Mouse (Mus musculus) heart, embryonic 15.5 days (tissue): Measurements from ENCODE around the gene Gm3138. TPM values are rescaled to one million over a fixed set of nuclear protein-coding genes. Genes with fewer than 3 reads are reported as not detected.
"Not testable (repeated sequence)": the region's sequence is repeated elsewhere in the genome, so short reads cannot be mapped to it uniquely, and the experiment has no call there.

ENCODE experiments used
- ATAC-seq: fragments of 200-750 bp; cut with Nextera tagmentation; replicated peaks from 2 replicates; pipeline ENCODE4 v1.8.0; 2017; ENCODE audit warnings: low read depth, moderate TSS enrichment; ENCODE audit not compliant: insufficient number of reproducible peaks, insufficient read depth, low FRiP score
- H3K27ac ChIP-seq: fragments of 300-500 bp; sonication (generic); 2 replicates; pipeline ENCODE4 v1.5.1; 2015; ENCODE audit warnings: mild to moderate bottlenecking, inconsistent platforms
- H3K27me3 ChIP-seq: fragments of 300-500 bp; sonication (generic); 2 replicates; pipeline ENCODE4 v1.6.1; 2015; ENCODE audit warnings: inconsistent platforms
- H3K36me3 ChIP-seq: fragments of 300-500 bp; sonication (generic); 2 replicates; pipeline ENCODE4 v1.6.1; 2015; ENCODE audit warnings: mild to moderate bottlenecking, inconsistent platforms
- H3K4me1 ChIP-seq: fragments of 300-500 bp; sonication (generic); replicated peaks from 2 replicates; pipeline ENCODE4 v1.6.1; 2015; ENCODE audit warnings: inconsistent platforms
- H3K4me2 ChIP-seq: fragments of 300-500 bp; sonication (generic); 2 replicates; pipeline ENCODE4 v1.6.1; 2015; ENCODE audit warnings: inconsistent platforms, mild to moderate bottlenecking, moderate library complexity
- H3K4me3 ChIP-seq: fragments of 300-500 bp; sonication (generic); 2 replicates; pipeline ENCODE4 v1.5.1; 2015; ENCODE audit warnings: mild to moderate bottlenecking, inconsistent platforms
- H3K9ac ChIP-seq: fragments of 300-500 bp; sonication (generic); 2 replicates; pipeline ENCODE4 v1.6.1; 2015; ENCODE audit warnings: mild to moderate bottlenecking, inconsistent platforms
- H3K9me3 ChIP-seq: fragments of 300-500 bp; sonication (generic); replicated peaks from 2 replicates; pipeline ENCODE4 v1.6.1; 2016; ENCODE audit warnings: inconsistent platforms
- WGBS: fragments of 180-500 bp; shearing (Covaris S2); methylation state at CpG from one replicate; pipeline ENCODE4 v1.1.7; 2015; ENCODE audit warnings: mixed read lengths; 5-methylcytosine and 5-hydroxymethylcytosine counted together
- polyA plus RNA-seq: library from polyadenylated mRNA; unstranded; fragments of >200 nt; fragmentation: Nextera tagmentation; extraction: Ambion mirVana; gene quantifications from 2 replicates; pipeline ENCODE4 v1.2.1, GENCODE M21; 2015

The Gm3138 gene
- not detected in 2 replicates for polyA plus RNA-seq

GRCm38 (mm10) chr14:4249331-4249730 is at the start of gene Gm3138:
TSS of gene Gm3138 (plus strand) at chr14:4249631.
- H3K4me2 ChIP-seq, H3K27ac ChIP-seq, H3K9ac ChIP-seq, H3K27me3 ChIP-seq, ATAC-seq, H3K4me1 ChIP-seq, H3K9me3 ChIP-seq, H3K36me3 ChIP-seq, H3K4me3 ChIP-seq: not testable (repeated sequence)
- no CpG with 5 or more reads among the region's 2 CpGs for WGBS

GRCm38 (mm10) chr14:4269238-4269950 is 20.0 kb downstream of the Gm3138 start:
- not testable (repeated sequence) for H3K4me1 ChIP-seq, H3K4me2 ChIP-seq, H3K36me3 ChIP-seq, H3K27me3 ChIP-seq, ATAC-seq, H3K9me3 ChIP-seq, H3K27ac ChIP-seq, H3K4me3 ChIP-seq, H3K9ac ChIP-seq
- WGBS: 72% methylated on average over 2 of the region's 2 CpGs

GRCm38 (mm10) chr14:4279828-4280227 is 30.4 kb downstream of the Gm3138 start:
- H3K27me3 ChIP-seq, H3K4me3 ChIP-seq, H3K4me2 ChIP-seq, H3K9ac ChIP-seq, ATAC-seq, H3K27ac ChIP-seq, H3K4me1 ChIP-seq, H3K9me3 ChIP-seq, H3K36me3 ChIP-seq: not testable (repeated sequence)
- 77% methylated on average over 3 of the region's 3 CpGs for WGBS

Other genes starting within 250 kb of the Gm3138 start
- 0.34 and 0.78 TPM in 2 replicates for gene Gm5796, start 225.7 kb upstream of the Gm3138 start, polyA plus RNA-seq
- not detected in 2 replicates for gene Gm3115, start 165.5 kb upstream of the Gm3138 start, polyA plus RNA-seq
- 2.0 TPM in 1 of 2 replicates, not detected in the other for gene Gm8108, start 139.1 kb upstream of the Gm3138 start, polyA plus RNA-seq
- not detected in 2 replicates for gene Gm3127, start 84.6 kb upstream of the Gm3138 start, polyA plus RNA-seq
- 0.18 and 0.23 TPM in 2 replicates for gene Gm2974, start 67.1 kb upstream of the Gm3138 start, polyA plus RNA-seq
- not detected in 2 replicates for gene Gm3149, start 67.7 kb downstream of the Gm3138 start, polyA plus RNA-seq
- gene 2610042L04Rik, start 85.1 kb downstream of the Gm3138 start, polyA plus RNA-seq: 0.16 TPM in 2 replicates
- gene Gm3159, start 147.9 kb downstream of the Gm3138 start, polyA plus RNA-seq: not detected in 2 replicates
- gene Gm3164, start 165.8 kb downstream of the Gm3138 start, polyA plus RNA-seq: 0.09 TPM in 1 of 2 replicates, not detected in the other
- 0.43 TPM in 1 of 2 replicates, not detected in the other for gene Gm3173, start 181.4 kb downstream of the Gm3138 start, polyA plus RNA-seq
- not detected in 2 replicates for gene Gm3182, start 232.1 kb downstream of the Gm3138 start, polyA plus RNA-seq